Mouse (Mus musculus): ENCODE measurements at regions not wholly inside any gene's neighbourhood (a gene's known extent, or its start where the extent isn't known, plus 50 kb on each side); places are given as distances from the start of the nearest gene placed in this dataset.
A peak's percentile ranks its signal among the peaks of the same experiment; 100 is the strongest.

DNA sequence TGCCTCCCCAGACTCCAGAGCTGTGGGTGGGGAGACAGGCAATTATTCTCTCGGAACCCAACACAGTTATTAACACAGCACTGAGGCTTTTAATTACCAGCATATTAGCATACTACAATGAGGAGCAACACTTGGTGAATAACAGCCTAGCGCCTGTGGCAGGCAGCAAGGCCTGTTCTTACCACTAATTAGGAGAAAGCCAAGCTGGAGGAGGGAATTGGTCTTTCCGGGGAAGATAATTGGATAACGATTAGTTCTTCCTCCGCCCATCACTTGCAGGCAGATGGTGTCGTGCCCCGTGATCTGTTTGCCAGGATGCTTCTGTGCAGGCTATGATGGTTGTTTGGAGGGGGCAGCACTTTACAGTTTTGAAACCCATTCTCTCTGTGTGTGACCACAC is 62.2 kb upstream of the Kcng1 start:
- ATAC-seq (replicated peaks; ENCODE audit: low read depth, poor library complexity, severe bottlenecking), result no peak

DNA sequence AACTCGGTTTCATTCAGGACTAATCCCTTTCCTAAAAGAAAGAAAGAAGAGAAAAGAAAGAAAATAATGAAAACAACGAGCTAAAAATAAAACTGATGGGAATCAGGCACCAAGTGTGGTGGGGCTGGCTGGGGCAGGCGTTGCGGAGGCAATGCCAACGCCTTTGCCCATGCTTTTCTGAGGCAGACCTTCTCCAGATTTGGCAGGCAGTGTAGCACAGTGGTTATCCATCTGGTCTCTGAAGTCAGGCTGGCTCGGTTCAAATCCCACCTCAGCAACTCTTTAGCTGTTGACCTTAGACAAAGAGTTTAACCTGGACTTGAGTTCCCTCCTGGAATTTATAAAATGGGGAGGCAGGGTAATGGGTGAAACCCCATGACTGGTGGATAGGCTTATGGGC is 57.3 kb upstream of the Kcng1 start:
- no peak for ATAC-seq (replicated peaks; ENCODE audit: low read depth, poor library complexity, severe bottlenecking)

DNA sequence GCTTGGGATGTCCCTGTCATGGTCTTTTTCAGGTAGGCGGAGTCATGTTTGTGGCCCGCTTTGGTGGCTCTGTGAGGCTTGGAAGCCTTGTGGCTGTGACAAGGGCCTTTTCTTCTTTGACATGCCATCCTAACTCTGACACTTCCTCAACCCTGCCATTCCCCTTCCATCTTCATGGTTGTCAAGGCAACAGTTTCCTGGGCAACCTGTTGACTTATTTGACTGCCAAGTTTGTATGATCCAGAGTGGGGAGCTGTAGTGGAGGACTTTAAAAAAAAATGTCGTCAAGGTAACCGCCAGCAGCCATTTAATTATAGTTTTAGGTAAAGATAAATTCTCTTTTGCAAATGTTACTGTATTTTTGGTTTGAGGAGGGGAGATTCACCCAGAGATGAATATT is 56.8 kb upstream of the Kcng1 start:
- peak; percentile 23; the same call in 1 of the 2 replicates for ATAC-seq (replicated peaks; ENCODE audit: low read depth, poor library complexity, severe bottlenecking)

DNA sequence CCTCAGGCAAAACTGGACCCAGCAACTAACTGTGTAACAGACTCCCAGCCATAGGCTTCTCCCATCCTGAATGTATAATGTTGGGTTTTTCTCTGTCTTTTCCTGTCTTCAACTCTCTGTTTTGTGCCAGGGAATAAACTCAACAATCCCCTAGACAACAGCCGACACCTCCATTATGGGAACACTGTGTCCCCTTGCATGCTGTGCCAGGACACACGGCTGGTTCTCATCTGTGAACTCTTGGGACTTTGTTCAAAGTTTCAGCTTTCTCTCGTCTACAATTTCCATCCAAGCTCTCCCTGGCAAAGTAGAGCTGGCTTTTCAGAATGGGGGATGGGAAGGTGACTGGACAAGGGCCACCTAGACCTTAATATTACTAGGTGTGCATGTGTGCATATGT is 56.1 kb upstream of the Kcng1 start:
- no peak for ATAC-seq (replicated peaks; ENCODE audit: low read depth, poor library complexity, severe bottlenecking)

DNA sequence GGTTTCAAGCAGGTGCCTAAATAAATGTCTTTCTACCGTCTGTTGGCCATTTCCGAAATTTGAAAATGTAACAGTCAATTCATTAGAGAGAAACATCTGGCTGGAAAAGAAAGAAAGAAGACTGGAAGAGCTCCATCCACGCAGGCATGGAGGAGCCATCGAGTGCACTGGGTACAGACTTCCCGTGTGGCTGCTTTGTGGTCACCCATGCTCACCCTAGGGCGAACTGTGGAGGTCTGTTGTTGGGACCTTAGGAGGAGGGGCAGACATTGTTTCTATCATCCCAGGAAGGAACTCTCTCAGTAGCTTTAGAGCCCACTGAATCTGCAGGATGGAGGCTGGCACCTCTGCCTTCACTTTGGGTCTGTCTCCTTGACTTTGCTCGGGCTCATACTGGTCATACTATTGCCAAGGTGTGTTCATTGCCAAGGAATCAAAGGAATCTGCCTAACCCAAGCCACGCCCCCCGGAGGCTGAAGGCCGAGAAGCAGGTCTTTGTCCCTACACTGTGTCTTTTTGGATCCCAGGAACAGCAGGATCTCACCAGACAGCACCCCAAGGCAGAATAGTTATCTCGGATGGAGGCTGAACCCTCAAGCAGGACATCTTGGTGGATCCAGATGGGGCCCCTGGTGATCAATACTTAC is 54.3 kb upstream of the Kcng1 start:
- peak; percentile 67 for ATAC-seq (replicated peaks; ENCODE audit: low read depth, poor library complexity, severe bottlenecking)

DNA sequence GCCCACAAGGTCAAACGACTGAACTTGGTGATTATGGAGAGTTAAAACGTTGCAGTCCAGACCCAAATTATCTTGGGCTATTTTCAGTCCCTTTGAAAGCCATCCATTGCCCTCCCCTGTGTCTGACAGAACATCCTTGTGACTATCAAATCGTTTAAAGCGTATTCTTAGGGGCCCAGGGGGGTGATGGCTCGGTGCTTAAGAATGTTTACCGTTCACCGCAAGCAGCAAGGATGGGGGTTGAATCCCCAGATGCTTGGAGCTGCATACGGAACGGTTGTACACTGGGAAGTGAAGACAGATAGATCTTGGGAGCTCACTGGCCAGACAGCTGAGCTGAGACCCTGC is 52.7 kb upstream of the Kcng1 start:
- no peak for ATAC-seq (replicated peaks; ENCODE audit: low read depth, poor library complexity, severe bottlenecking)

DNA sequence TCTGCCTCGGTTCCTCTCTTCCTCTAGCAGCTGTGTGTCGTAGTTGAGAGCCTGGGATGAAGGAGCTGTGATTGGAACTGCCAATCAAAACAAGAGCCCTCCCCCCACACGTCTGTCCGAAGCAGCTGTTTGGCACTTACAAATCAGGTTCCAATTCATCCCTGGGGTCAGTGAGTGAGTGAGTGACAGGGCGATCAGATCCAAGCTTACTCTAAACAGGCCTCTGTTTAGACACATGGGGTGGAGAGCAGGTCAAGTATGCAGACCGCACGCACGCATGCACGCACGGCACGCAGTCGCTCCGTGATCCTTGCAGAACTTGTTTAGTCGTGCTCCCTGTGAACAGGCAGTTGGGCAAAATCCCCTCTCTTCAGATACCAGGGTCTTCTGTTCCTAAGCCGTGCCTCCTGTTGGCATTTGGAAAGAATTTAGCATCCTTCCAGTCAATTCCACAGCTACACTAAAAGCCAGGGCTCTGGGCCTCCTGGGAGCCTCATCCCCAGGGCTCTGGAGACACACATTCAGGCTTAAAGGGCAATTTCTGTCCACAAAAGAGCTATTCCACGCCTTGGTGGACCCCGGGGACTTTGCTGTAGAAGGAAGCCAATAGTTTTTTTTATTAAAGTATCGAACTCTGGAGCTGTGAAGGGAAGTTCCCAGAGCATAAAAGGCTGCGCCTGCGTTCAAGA is 52.2 kb upstream of the Kcng1 start:
- no peak for ATAC-seq (replicated peaks; ENCODE audit: low read depth, poor library complexity, severe bottlenecking)

DNA sequence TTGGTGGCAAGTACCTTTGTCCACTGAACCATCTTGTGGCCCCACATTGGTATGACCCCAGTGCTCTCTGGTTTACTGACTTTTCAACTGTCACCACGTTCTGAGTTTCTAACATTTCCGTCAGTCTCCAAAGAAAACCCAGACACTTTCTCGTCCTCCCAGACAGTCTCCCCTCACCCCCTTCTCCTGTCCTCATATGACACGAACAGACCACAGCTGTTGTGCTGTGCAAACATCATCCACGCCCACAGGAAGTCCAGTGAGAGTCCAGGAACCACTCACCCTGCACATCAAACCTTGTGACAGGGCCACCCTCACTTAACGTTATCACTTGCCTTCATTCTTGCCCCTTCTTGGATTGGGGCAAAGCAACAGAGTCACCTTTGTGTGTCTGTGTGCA is 51.4 kb upstream of the Kcng1 start:
- ATAC-seq (replicated peaks; ENCODE audit: low read depth, poor library complexity, severe bottlenecking), result peak; percentile 61

Measured in common myeloid progenitor, adult 5-6 weeks (primary cell).